Mouse (Mus musculus) CH12.LX (cell line): ENCODE measurements around the gene Vmn1r21. TPM values are rescaled to one million over a fixed set of nuclear protein-coding genes. Genes with fewer than 3 reads are reported as not detected.

Experiments used
- DNase-seq: peaks from one replicate; pipeline ENCODE4 v3.0.0-alpha.2; 2013; ENCODE audit errors: extremely low read depth
- H3K27ac ChIP-seq: 2 replicates; pipeline ENCODE4 v1.5.1; 2012; ENCODE audit warnings: low read depth, mild to moderate bottlenecking, control low read depth, moderate library complexity; ENCODE audit not compliant: insufficient read depth
- H3K27me3 ChIP-seq: replicated peaks from 2 replicates; pipeline ENCODE3; 2012; ENCODE audit warnings: inconsistent platforms
- H3K36me3 ChIP-seq, 2 experiments: replicated peaks in 1 of 2; 2 replicates each; pipeline versions ENCODE3 to v1.6.1; 2012; ENCODE audit warnings: inconsistent platforms in 1 of 2, low read length in 1 of 2, mild to moderate bottlenecking in 1 of 2, mixed read lengths in 1 of 2, moderate library complexity in 1 of 2; ENCODE audit not compliant: control insufficient read depth in 1 of 2, insufficient read depth in 1 of 2
- H3K4me1 ChIP-seq, 2 experiments: 2 replicates each; pipeline ENCODE4 v1.6.1; 2012; ENCODE audit warnings: inconsistent platforms in 1 of 2, moderate library complexity in 1 of 2; ENCODE audit not compliant: insufficient read depth in 2 of 2, control insufficient read depth in 1 of 2
- H3K4me2 ChIP-seq: 2 replicates; pipeline ENCODE4 v1.6.1; 2012; ENCODE audit warnings: low read depth, mild to moderate bottlenecking, control low read depth; ENCODE audit not compliant: poor library complexity, insufficient read depth, severe bottlenecking
- H3K4me3 ChIP-seq, 3 experiments: fragments of 150-350 bp in 1 of 3; sonication (generic) in 1 of 3; replicated peaks in 1 of 3; 2 replicates each; pipeline versions ENCODE3 to v1.5.1; 2011 to 2012; ENCODE audit warnings: low read depth in 2 of 3, low read length in 2 of 3, mild to moderate bottlenecking in 2 of 3, moderate library complexity in 2 of 3, control low read depth in 1 of 3, improper control_type of control experiment in 1 of 3, inconsistent platforms in 1 of 3, mixed read lengths in 1 of 3; ENCODE audit not compliant: poor library complexity in 1 of 3
- H3K79me2 ChIP-seq: replicated peaks from 2 replicates; pipeline ENCODE4 v1.6.1; 2012; ENCODE audit warnings: mild to moderate bottlenecking, moderate library complexity; ENCODE audit not compliant: control insufficient read depth, poor library complexity, insufficient read depth, severe bottlenecking; ENCODE audit errors: extremely low read depth
- H3K9ac ChIP-seq: 2 replicates; pipeline ENCODE4 v1.6.1; 2012; ENCODE audit warnings: low read depth, mild to moderate bottlenecking, control low read depth, moderate library complexity; ENCODE audit not compliant: insufficient read depth
- H3K9me3 ChIP-seq: replicated peaks from 2 replicates; pipeline ENCODE3; 2012; ENCODE audit warnings: low read length, inconsistent platforms, mixed read lengths
- E2F4 ChIP-seq: IDR thresholded peaks from 2 replicates; pipeline ENCODE4 v1.6.1; 2011; ENCODE audit warnings: low read depth, low read length, improper control_type of control experiment; ENCODE audit not compliant: insufficient replicate concordance
- GABPA ChIP-seq: IDR thresholded peaks from 2 replicates; pipeline ENCODE4 v1.6.1; 2012; ENCODE audit warnings: low read depth, low read length, improper control_type of control experiment, inconsistent platforms; ENCODE audit not compliant: insufficient replicate concordance
- JUND ChIP-seq: conservative IDR thresholded peaks from 2 replicates; pipeline ENCODE4 v1.6.1; 2011; ENCODE audit warnings: low read depth, low read length, improper control_type of control experiment
- MAFK ChIP-seq: IDR thresholded peaks from 2 replicates; pipeline ENCODE4 v1.6.1; 2011; ENCODE audit warnings: low read length, improper control_type of control experiment; ENCODE audit not compliant: insufficient replicate concordance
- MAX ChIP-seq: IDR thresholded peaks from 2 replicates; pipeline ENCODE4 v1.6.1; 2011; ENCODE audit warnings: low read length, improper control_type of control experiment
- MAZ ChIP-seq: IDR thresholded peaks from 2 replicates; pipeline ENCODE4 v1.6.1; 2012; ENCODE audit warnings: low read depth, mild to moderate bottlenecking, inconsistent platforms, low read length, improper control_type of control experiment, moderate library complexity
- MEF2A ChIP-seq: IDR thresholded peaks from 2 replicates; pipeline ENCODE4 v1.6.1; 2014; ENCODE audit warnings: low read depth, mild to moderate bottlenecking, inconsistent platforms, low read length, improper control_type of control experiment, borderline replicate concordance
- MXI1 ChIP-seq: IDR thresholded peaks from 2 replicates; pipeline ENCODE4 v1.6.1; 2011; ENCODE audit warnings: mild to moderate bottlenecking, low read depth, low read length, improper control_type of control experiment
- MYC ChIP-seq: IDR thresholded peaks from 2 replicates; pipeline ENCODE4 v1.6.1; 2011; ENCODE audit warnings: low read depth, mild to moderate bottlenecking, improper control_type of control experiment, low read length
- NRF1 ChIP-seq: IDR thresholded peaks from 2 replicates; pipeline ENCODE4 v1.6.1; 2014; ENCODE audit warnings: low read depth, mild to moderate bottlenecking, inconsistent platforms, low read length, improper control_type of control experiment, moderate library complexity
- PAX5 ChIP-seq: IDR thresholded peaks from 2 replicates; pipeline ENCODE4 v1.6.1; 2012; ENCODE audit warnings: low read length, inconsistent platforms, mixed read lengths
- POLR2AphosphoS2 ChIP-seq: IDR thresholded peaks from 2 replicates; pipeline ENCODE4 v1.6.1; 2011; ENCODE audit warnings: low read depth, low read length, improper control_type of control experiment
- RCOR1 ChIP-seq: conservative IDR thresholded peaks from 2 replicates; pipeline ENCODE4 v1.6.1; 2012; ENCODE audit warnings: low read depth, mild to moderate bottlenecking, inconsistent platforms, low read length, improper control_type of control experiment
- TBP ChIP-seq: conservative IDR thresholded peaks from 2 replicates; pipeline ENCODE4 v1.6.1; 2011; ENCODE audit warnings: low read depth, low read length, improper control_type of control experiment
- TCF12 ChIP-seq: IDR thresholded peaks from 2 replicates; pipeline ENCODE4 v1.6.1; 2014; ENCODE audit warnings: low read depth, mild to moderate bottlenecking, inconsistent platforms, low read length, improper control_type of control experiment
- USF1 ChIP-seq: IDR thresholded peaks from 2 replicates; pipeline ENCODE4 v1.6.1; 2014; ENCODE audit warnings: low read depth, mild to moderate bottlenecking, inconsistent platforms, low read length, improper control_type of control experiment
- dilution Hi-C: fragments of 300-500 bp; cut with MboI; formaldehyde crosslinking; loops from 2 replicates; pipeline ENCODE4 v1.14.3; 2020; ENCODE audit warnings: low sequenced_read_pairs; ENCODE audit not compliant: extremely low pct_unique_long_range_greater_than_20kb, extremely low pct_ligation_motif_present
- in situ Hi-C: fragments of 300-500 bp; cut with MboI; formaldehyde crosslinking; loops from 3 replicates; pipeline ENCODE4 v1.14.3; 2019; ENCODE audit warnings: low sequenced_read_pairs, low pct_ligation_motif_present, low pct_unique_long_range_greater_than_20kb, mixed read lengths
- polyA plus RNA-seq: library from polyadenylated mRNA; unstranded; fragments of >175 nt; gene quantifications from 2 replicates; pipeline ENCODE4 v1.2.1, GENCODE M21; 2012; ENCODE audit warnings: low read depth; ENCODE audit not compliant: insufficient read length
- total RNA-seq, 2 experiments: library from RNA; depleted of rRNA; stranded (reverse); fragments of 300-350 nt in 1 of 2; fragments of >200 nt in 1 of 2; gene quantifications; 2 replicates each; pipeline ENCODE4 v1.2.3; 2012 to 2014

The Vmn1r21 gene
- total and polyA plus RNA-seq, 3 experiments = not detected

- no peak for TF ChIP-seq TCF12
- no peak for TF ChIP-seq MAZ
- H3K27ac ChIP-seq = no peak within 1 kb of the TSS
These were observed 25.5 kb downstream of the Vmn1r21 start, which contains the start of gene Vopp1 for GRCm38 (mm10) chr6:57824422-57825258. Gene Vopp1 (minus strand): TSS chr6:57825159.

DNA sequence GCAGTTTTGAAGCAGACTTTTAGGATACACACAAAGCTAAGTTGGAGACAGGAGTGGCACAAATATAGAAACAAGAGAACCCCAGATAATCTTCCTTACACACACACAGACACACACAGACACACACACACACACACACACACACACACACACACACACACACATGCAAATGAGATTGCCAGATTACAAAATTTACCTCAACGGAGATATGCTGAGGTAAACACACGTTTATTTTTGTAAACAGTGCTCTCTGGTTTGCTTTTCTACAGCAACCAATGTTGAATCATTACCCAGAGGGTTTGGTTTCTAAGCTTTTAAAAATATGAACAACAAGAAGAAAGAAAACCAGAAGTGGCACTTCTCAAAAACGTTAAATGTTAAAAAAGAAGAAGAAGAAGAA lies 26.7 kb downstream of the Vmn1r21 start:
- no peak for TF ChIP-seq JUND
- TF ChIP-seq MEF2A = no peak
- no peak for TF ChIP-seq GABPA
- no peak for TF ChIP-seq TBP
- no peak for TF ChIP-seq PAX5
- TF ChIP-seq POLR2AphosphoS2 = no peak
- Histone ChIP-seq H3K4me3 (no peak overlapping the region), H3K4me2 (no peak overlapping the region), H3K27ac (no peak overlapping the region), H3K9me3 (peaks cover 4% of the 10 kb centered on the region), H3K9ac (no peak overlapping the region), H3K27me3 (no peaks in the 10 kb centered on the region), H3K79me2 (no peaks in the 10 kb centered on the region), H3K36me3 (no peaks in the 10 kb centered on the region), H3K4me1 (no peaks in the 10 kb centered on the region)
- in situ Hi-C loops (no loop called here), dilution Hi-C loops (no loop called here)
- DNase-seq = no peak

More at GRCm38 (mm10) chr6:57824422-57825258, 25.5 kb downstream of the Vmn1r21 start, which contains the start of gene Vopp1:
- Histone ChIP-seq H3K4me1 (no peaks in the 10 kb centered on the region), H3K36me3 (no peaks in the 10 kb centered on the region), H3K9me3 (peaks cover 4% of the 10 kb centered on the region), H3K9ac (no peak within 1 kb of the TSS), H3K4me2 (no peak within 1 kb of the TSS), H3K27me3 (no peaks in the 10 kb centered on the region), H3K4me3 (no peak within 1 kb of the TSS), H3K79me2 (no peaks in the 10 kb centered on the region)
- dilution Hi-C loops (no loop called here), in situ Hi-C loops (no loop called here)
- no peak for DNase-seq

DNA sequence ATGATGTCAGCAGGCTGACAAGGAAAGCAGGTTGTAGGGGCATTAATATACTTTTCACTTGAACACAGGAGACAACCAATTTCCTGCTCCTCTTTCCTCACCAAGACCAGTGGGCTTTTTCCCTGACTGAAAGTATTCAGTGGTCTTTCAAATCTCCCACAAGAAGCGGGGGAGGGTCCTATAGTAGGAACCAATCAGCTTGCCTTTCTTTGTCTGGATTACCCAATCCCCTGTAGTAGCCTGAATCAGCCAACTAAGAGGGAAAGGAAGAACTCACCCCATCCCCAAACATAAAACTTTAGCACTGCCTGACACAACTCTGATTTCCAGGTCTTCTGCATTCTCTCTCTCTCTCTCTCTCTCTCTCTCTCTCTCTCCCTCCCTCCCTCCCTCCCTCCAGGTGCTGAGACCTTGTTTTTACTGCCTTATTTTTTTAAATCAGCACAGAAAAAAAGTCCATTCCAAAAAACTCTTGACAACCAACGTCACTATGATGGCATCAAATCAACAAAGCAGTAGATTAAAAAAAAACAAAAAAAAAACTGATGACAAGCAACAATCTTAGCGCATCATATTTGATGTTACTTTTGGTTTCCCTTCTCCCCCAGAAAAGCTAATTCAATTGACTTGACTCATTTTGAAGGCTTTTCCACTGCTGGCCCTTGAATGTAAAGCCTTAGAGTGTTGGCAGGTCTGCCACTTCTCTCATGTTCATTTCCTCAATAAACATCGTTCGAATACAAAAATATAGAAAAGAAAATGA lies 27.3 kb downstream of the Vmn1r21 start:
- Histone ChIP-seq H3K27ac (no peak overlapping the region), H3K9ac (no peak overlapping the region), H3K4me2 (no peak overlapping the region), H3K27me3 (no peaks in the 10 kb centered on the region), H3K4me3 (no peak overlapping the region), H3K36me3 (no peaks in the 10 kb centered on the region), H3K4me1 (no peaks in the 10 kb centered on the region), H3K9me3 (peaks cover 4% of the 10 kb centered on the region), H3K79me2 (no peaks in the 10 kb centered on the region)
- TF ChIP-seq GABPA (no peak), NRF1 (no peak), RCOR1 (no peak), MYC (no peak), E2F4 (no peak), POLR2AphosphoS2 (no peak), MEF2A (no peak), MAFK (no peak), MAX (no peak), MXI1 (no peak), USF1 (no peak), PAX5 (no peak)
- DNase-seq = no peak
- in situ Hi-C loops (no loop called here), dilution Hi-C loops (no loop called here)
